Mouse (Mus musculus) heart, postnatal 0 days (tissue): ENCODE data around the gene Pla2g12b.

Source experiments
- CTCF ChIP-seq: IDR thresholded peaks from 2 replicates; pipeline ENCODE4 v1.5.1; 2016; ENCODE audit warnings: antibody characterized with exemption, control low read depth, low read depth
- EP300 ChIP-seq: IDR thresholded peaks from 2 replicates; pipeline ENCODE4 v1.6.1; 2016; ENCODE audit warnings: antibody characterized with exemption, low read depth

GRCm38 (mm10) chr10:59438651-59439050, 35.2 kb downstream of the Pla2g12b start:
- TF ChIP-seq CTCF (no peak), EP300 (no peak)
